Mouse (Mus musculus): ENCODE results near the gene Slc6a17. TPM values are rescaled to one million over a fixed set of nuclear protein-coding genes. Genes with fewer than 3 reads are reported as not detected.

Slc6a17 gene
- total and polyA plus RNA-seq, 3 experiments, result 0.04 TPM; not detected in 2

DNA sequence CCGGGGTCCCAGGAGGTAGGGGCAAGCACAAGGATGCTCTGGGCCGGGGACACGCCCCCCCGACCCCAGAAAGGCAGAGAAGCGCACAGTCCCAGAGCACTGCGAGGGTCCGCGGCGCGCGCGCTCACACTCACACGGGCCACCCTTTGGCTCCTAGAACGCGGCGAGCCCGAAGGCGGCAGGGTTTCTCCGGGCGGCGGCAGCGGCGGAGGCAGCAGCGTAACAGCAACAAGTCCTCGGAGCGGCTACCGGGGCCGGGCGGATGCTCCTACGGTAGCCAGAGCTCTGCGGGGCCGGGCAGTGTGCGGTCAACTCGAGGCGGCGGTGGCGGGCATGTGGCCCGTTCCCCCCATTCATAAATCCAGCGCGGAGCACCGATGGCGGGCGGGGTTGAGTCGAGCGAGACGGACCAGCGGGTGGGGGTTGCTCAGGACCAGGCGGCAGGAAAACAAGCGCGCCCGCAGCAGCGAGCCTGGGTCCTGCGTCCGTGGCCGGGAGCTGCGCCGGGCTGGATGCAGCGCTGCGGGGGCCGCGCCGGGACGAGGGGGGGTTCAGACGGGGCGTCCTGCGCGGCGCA is 58.5 kb downstream of the Slc6a17 start, which contains the start of gene Kcnc4:
Kcnc4 (minus strand) TSS at position 357 of the 577 bp plus-strand sequence.
- H3K4me3 ChIP-seq (ENCODE audit: control insufficient read depth in 1 of 2, insufficient read depth in 1 of 2, low read depth in 2 of 2, low read length in 2 of 2), result no peak within 1 kb of the TSS
- no peak for TF ChIP-seq POLR2A (IDR thresholded peaks at IDR 0.05; ENCODE audit: control insufficient read depth in 1 of 2, insufficient read depth in 1 of 2, low read depth in 1 of 2, low read length in 2 of 2, poor library complexity in 1 of 2)
- TF ChIP-seq UBTF (IDR thresholded peaks at IDR 0.05; ENCODE audit: borderline replicate concordance, insufficient read depth, low read depth, low read length), result no peak
- no peak for TF ChIP-seq ZNF384 (IDR thresholded peaks at IDR 0.05; ENCODE audit: low read depth, low read length)
- no peak for TF ChIP-seq HCFC1 (IDR thresholded peaks at IDR 0.05; ENCODE audit: low read depth, low read length)
- no peak for TF ChIP-seq NELFE (IDR thresholded peaks at IDR 0.05; ENCODE audit: low read depth, low read length)
- TF ChIP-seq NRF1 (IDR thresholded peaks at IDR 0.05; ENCODE audit: insufficient read depth, low read depth, low read length, poor library complexity, severe bottlenecking), result no peak
- no peak for TF ChIP-seq MAX (IDR thresholded peaks at IDR 0.05; ENCODE audit: low read length)
- H3K36me3 ChIP-seq (ENCODE audit: control insufficient read depth in 1 of 2, insufficient read depth in 2 of 2, low read length in 2 of 2), result no peaks in the 10 kb centered on the region
- no peak within 1 kb of the TSS for H3K27ac ChIP-seq (ENCODE audit: control insufficient read depth, low read depth, low read length)
- H3K9ac ChIP-seq (ENCODE audit: control insufficient read depth, low read depth, low read length, poor library complexity, severe bottlenecking), result no peak within 1 kb of the TSS
- no peaks in the 10 kb centered on the region; a peak in 1 of 4 replicates for H3K27me3 ChIP-seq (ENCODE audit: control insufficient read depth in 1 of 2, insufficient read depth in 2 of 2, low read length in 2 of 2)
- H3K9me3 ChIP-seq (replicated peaks; ENCODE audit: insufficient read depth, low read length), result no peaks in the 10 kb centered on the region
- DNase-seq (ENCODE audit: low read depth, low spot score), result no peak
- no peaks in the 10 kb centered on the region for H3K4me1 ChIP-seq (ENCODE audit: control insufficient read depth in 1 of 2, insufficient read depth in 2 of 2, low read length in 2 of 2)
- H3K79me2 ChIP-seq (ENCODE audit: control insufficient read depth, insufficient read depth, low read length, poor library complexity), result no peaks in the 10 kb centered on the region

DNA sequence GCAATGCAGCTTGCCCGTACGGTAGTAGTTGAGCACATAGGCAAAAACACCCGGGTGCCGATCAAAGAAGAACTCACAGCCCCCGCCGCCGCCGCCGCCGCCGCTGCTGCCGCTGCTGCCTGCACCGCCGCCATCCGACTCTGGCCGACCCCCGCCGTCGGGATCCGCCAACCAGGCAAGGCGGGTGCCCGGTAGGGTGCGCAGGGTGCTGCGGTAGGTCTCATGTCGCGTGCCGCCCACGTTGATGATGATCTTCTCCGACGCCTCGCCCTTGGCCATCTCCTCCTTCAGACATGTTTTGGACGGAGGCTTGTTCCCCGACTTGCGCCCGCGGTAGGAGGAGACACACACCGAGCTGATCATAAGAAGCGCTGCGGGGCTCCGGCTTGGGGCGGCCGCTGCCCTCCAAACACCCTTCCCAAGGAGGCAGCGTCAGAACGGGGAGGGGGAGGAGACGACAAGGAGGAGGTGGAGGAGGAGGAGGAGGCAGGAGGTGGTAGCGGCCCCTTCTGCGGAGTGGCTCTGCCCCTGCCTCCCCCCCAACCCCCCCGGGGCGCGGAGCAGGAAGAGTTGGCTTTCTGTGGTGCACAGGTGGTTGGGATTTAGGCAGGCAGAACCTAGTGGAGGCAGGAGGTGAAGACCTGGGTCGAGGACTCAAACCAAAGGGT is 59.2 kb downstream of the Slc6a17 start:
- DNase-seq (ENCODE audit: low read depth, low spot score), result no peak
- H3K4me3 ChIP-seq (ENCODE audit: control insufficient read depth in 1 of 2, insufficient read depth in 1 of 2, low read depth in 2 of 2, low read length in 2 of 2), result no peak overlapping the region
- no peaks in the 10 kb centered on the region; a peak in 1 of 4 replicates for H3K27me3 ChIP-seq (ENCODE audit: control insufficient read depth in 1 of 2, insufficient read depth in 2 of 2, low read length in 2 of 2)

DNA sequence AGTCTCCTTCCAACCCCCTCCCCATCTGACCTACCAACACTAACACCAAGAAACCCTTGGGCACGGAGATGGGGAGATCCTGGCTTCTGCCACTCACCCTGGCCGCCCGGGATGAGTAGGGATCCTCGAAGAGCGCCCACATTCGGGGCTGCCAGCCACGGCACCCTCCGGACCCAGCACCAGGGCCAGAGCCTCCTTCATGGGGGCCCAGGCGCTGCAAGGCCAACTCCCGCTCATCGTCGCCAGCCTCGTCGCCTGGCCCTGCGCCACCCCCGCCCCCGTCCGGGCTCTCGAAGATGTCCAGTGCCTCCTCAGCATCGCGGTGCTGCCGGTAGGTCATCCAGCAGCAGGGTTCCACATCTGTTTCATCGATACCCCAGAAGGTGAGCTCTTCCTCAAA is 59.7 kb downstream of the Slc6a17 start:
- H3K27ac ChIP-seq (ENCODE audit: control insufficient read depth, low read depth, low read length), result no peak overlapping the region
- no peaks in the 10 kb centered on the region; a peak in 1 of 4 replicates for H3K27me3 ChIP-seq (ENCODE audit: control insufficient read depth in 1 of 2, insufficient read depth in 2 of 2, low read length in 2 of 2)
- H3K36me3 ChIP-seq (ENCODE audit: control insufficient read depth in 1 of 2, insufficient read depth in 2 of 2, low read length in 2 of 2), result no peaks in the 10 kb centered on the region
- no peak overlapping the region for H3K9ac ChIP-seq (ENCODE audit: control insufficient read depth, low read depth, low read length, poor library complexity, severe bottlenecking)
- no peaks in the 10 kb centered on the region for H3K79me2 ChIP-seq (ENCODE audit: control insufficient read depth, insufficient read depth, low read length, poor library complexity)
- DNase-seq (ENCODE audit: low read depth, low spot score), result no peak
- no peaks in the 10 kb centered on the region for H3K9me3 ChIP-seq (replicated peaks; ENCODE audit: insufficient read depth, low read length)
- TF ChIP-seq GATA1 (IDR thresholded peaks at IDR 0.05; ENCODE audit: low read depth, low read length) (no peak), CHD1 (IDR thresholded peaks at IDR 0.05; ENCODE audit: low read depth, low read length) (no peak), NELFE (IDR thresholded peaks at IDR 0.05; ENCODE audit: low read depth, low read length) (no peak), MEF2A (IDR thresholded peaks at IDR 0.05; ENCODE audit: extremely low read depth, insufficient replicate concordance, low read depth, low read length, poor library complexity, severe bottlenecking) (no peak), RCOR1 (IDR thresholded peaks at IDR 0.05; ENCODE audit: low read depth, low read length) (no peak), MYB (IDR thresholded peaks at IDR 0.05; ENCODE audit: low read depth, low read length) (no peak), TCF12 (IDR thresholded peaks at IDR 0.05; ENCODE audit: low read depth, low read length) (no peak), MAX (IDR thresholded peaks at IDR 0.05; ENCODE audit: low read length) (no peak), ZMIZ1 (IDR thresholded peaks at IDR 0.05; ENCODE audit: low read depth, low read length) (no peak), BHLHE40 (IDR thresholded peaks at IDR 0.05; ENCODE audit: borderline replicate concordance, low read depth, low read length) (no peak), RAD21 (IDR thresholded peaks at IDR 0.05; ENCODE audit: low read depth, low read length) (no peak), ETS1 (IDR thresholded peaks at IDR 0.05; ENCODE audit: low read depth, low read length) (no peak), ZC3H11A (IDR thresholded peaks at IDR 0.05; ENCODE audit: low read depth, low read length) (no peak)
- H3K4me3 ChIP-seq (ENCODE audit: control insufficient read depth in 1 of 2, insufficient read depth in 1 of 2, low read depth in 2 of 2, low read length in 2 of 2), result no peak overlapping the region
- H3K4me1 ChIP-seq (ENCODE audit: control insufficient read depth in 1 of 2, insufficient read depth in 2 of 2, low read length in 2 of 2), result no peaks in the 10 kb centered on the region

More for the DNA sequence above, 59.2 kb downstream of the Slc6a17 start:
- no peaks in the 10 kb centered on the region for H3K79me2 ChIP-seq (ENCODE audit: control insufficient read depth, insufficient read depth, low read length, poor library complexity)
- no peak overlapping the region for H3K9ac ChIP-seq (ENCODE audit: control insufficient read depth, low read depth, low read length, poor library complexity, severe bottlenecking)
- no peaks in the 10 kb centered on the region for H3K9me3 ChIP-seq (replicated peaks; ENCODE audit: insufficient read depth, low read length)
- no peaks in the 10 kb centered on the region for H3K36me3 ChIP-seq (ENCODE audit: control insufficient read depth in 1 of 2, insufficient read depth in 2 of 2, low read length in 2 of 2)
- TF ChIP-seq SMC3 (IDR thresholded peaks at IDR 0.05; ENCODE audit: low read depth, low read length) (no peak), GATA1 (IDR thresholded peaks at IDR 0.05; ENCODE audit: low read depth, low read length) (no peak), ZNF384 (IDR thresholded peaks at IDR 0.05; ENCODE audit: low read depth, low read length) (no peak), E2F4 (IDR thresholded peaks at IDR 0.05; ENCODE audit: borderline replicate concordance, low read depth, low read length) (no peak), MEF2A (IDR thresholded peaks at IDR 0.05; ENCODE audit: extremely low read depth, insufficient replicate concordance, low read depth, low read length, poor library complexity, severe bottlenecking) (no peak), ZKSCAN1 (IDR thresholded peaks at IDR 0.05; ENCODE audit: low read depth, low read length) (no peak), GABPA (IDR thresholded peaks at IDR 0.05; ENCODE audit: low read depth, low read length) (no peak)
- H3K4me1 ChIP-seq (ENCODE audit: control insufficient read depth in 1 of 2, insufficient read depth in 2 of 2, low read length in 2 of 2), result no peaks in the 10 kb centered on the region
- no peak overlapping the region for H3K27ac ChIP-seq (ENCODE audit: control insufficient read depth, low read depth, low read length)
